Mouse (Mus musculus) thymus, postnatal 25 days (tissue): ENCODE data around the gene Gm15080.
"Not testable (repeated sequence)": the region's sequence is repeated elsewhere in the genome, so short reads cannot be mapped to it uniquely, and the experiment has no call there.

Experiments used
- DNase-seq: peaks from one replicate; pipeline ENCODE4 v3.0.0; 2022

The Gm15080 gene

GRCm38 (mm10) chrX:147992693-147993092 lies at the start of gene Gm15080:
Gene Gm15080 (plus strand): TSS chrX:147992993.
- not testable (repeated sequence) for DNase-seq
